Mouse (Mus musculus): ENCODE data around the gene Tnip3.

Gene Tnip3

DNA sequence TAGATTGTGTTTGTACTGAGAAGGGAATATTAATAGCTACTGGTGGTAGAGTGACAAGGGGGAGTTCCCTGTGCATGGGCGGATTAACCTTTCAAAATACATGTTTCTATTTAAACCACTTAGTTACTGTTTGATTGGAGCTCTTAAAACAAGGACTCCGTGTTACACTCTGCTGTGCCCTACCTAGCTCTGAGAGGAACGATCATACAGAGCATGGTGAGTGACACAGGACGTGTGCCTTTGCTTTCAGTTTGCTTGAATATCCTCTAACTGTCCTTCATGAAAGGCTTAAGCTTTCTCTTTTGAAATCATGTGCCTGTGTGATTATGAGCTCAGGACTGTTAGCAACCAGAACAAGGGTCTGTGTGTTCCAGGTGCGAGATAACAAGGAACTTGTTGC lies at the start of gene Tnip3:
TSS of gene Tnip3 (plus strand) at position 122 of the 400 bp plus-strand sequence.
- DNase-seq (ENCODE audit: low spot score in 2 of 2) = no peak

DNA sequence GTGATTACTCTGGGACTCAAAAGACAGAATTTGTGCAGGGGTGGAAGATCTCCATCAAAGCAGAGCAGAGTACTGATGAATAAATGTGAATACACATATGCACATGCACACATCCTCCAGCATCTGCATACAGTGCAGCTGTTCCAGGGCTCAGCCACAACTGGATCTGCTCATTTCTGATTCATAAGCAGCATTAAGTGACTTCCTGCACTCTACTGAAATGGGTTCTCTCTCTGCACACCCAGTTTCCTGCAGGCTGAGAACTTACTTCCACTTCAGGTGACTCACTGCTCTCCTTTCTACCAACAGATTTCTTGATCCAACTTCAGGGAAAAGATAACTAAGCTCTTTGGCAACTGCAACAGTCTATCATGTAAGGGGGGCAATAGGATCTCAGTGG lies 26.3 kb upstream of the Tnip3 start:
- no peak for DNase-seq (ENCODE audit: low spot score in 2 of 2)

DNA sequence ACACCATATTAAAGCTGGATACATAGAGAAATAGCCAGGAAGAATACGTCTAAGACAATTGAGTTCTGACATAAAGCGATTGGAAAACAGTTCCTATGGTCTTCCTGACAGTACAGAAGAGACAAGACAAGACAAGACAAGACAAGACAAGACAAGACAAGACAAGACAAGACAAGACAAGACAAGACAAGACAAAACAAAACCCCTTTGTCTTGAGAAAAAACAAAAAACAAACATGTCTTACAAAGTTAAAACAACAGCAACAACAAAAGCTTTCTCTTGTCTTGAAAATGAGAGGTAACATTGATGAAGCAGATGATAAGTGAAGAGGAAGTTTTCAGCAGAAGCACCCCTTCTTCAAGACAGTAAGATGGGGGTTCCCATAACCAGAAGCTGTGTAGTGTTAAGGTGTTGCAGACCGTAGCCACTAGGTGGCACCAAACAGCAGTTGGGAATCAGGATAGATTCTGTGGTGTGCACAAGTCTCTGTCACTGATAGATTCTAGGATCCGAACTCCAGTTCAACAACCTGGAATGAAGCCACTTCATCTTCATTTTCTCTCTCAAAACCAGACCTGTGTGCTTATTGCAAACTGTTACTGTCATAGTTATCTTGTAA lies 15.0 kb upstream of the Tnip3 start:
- DNase-seq (ENCODE audit: low spot score in 2 of 2) = peak; percentile 24 to 70

DNA sequence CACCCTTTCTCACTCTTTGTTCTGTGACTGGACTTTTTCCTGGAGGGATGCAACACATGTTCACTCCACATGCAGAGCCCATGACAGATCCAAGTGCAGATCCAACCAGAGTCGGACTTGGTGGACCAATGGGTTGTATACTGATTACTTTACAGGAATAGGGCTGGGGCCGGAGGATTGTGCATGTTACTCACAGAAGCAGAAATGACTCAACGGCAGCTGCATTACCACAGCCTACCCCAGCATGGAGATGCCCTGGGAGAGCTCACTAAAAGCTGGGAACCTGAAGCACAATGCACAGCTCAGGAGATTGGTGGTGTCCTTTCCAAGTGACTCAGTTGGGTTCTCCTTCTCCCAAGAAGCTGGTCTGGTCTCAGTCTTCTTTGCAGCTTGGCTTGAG lies 11.3 kb upstream of the Tnip3 start:
- no peak for DNase-seq (ENCODE audit: low spot score in 2 of 2)

- no peak for DNase-seq (ENCODE audit: low spot score in 2 of 2)
Observed at GRCm38 (mm10) chr6:65516759-65517158, 8.4 kb upstream of the Tnip3 start.

DNA sequence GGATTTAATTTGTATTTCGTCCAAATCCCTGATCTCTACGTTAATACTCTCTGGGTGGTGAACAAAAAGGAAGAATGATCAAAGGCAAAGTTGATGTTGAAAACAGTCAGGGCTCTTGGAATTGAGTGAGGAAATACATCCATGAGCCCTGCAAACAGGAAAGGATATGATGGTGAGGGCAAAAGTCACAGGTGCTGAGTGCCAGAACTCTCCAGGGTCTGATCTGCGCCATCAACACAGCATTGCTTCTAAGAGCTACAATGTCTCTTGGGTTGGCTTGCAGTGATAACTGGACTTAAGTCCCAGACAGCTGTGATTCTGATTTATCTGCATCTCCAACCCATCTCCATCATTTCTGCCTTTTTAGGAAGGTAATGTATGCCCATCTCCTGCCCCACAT lies 4.3 kb upstream of the Tnip3 start:
- DNase-seq (ENCODE audit: low spot score in 2 of 2) = no peak

- no peak for DNase-seq (ENCODE audit: low spot score in 2 of 2)
Observed at GRCm38 (mm10) chr6:65527892-65528291, 2.8 kb downstream of the Tnip3 start.

DNA sequence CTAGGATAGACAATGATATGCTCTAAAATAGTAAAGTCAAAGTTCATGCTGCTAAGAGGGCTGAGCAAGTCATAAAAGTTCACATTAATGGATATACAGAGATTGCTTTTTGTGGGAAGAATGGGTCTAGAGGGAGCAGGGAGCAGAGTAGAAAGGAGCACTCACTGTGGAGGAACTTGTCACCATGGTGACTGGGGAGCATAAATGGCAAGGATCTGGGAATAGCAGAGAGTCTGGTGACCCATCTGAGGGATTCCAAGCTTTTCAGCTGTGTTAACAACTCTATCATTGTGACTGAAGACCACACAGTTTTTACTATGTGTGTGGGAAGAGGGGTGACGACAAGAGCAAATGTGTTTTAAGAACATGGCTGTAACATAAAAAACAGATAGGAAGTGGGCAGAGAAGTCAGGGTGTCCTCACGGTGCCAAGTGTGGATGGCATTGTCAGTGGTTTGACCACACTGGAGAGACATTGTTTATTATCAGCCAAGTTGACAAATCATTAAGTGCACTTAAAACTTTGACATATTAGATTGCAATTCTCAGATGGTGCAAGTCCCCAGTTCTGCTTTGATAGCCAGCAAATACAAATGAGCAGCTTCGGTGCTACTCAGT lies 6.2 kb downstream of the Tnip3 start:
- DNase-seq (ENCODE audit: low spot score in 2 of 2) = no peak

DNA sequence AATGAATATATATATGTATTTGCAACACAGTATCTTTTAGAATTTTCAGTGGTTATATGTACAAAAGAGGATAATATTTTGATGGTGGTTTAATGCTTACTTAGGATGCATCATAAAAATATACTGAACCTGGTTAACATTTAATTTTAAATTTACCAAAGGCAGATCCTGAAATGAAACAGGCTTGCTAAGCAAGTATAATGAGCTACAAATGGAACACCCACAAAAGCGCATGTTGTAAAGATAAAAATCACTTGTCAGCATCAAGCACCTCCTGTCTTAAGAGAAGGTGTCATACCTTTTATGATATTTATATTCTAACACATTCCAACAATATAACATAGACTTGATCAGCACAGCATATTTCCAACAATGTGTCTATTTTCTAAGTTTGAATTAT lies 8.6 kb downstream of the Tnip3 start:
- no peak for DNase-seq (ENCODE audit: low spot score in 2 of 2)

DNA sequence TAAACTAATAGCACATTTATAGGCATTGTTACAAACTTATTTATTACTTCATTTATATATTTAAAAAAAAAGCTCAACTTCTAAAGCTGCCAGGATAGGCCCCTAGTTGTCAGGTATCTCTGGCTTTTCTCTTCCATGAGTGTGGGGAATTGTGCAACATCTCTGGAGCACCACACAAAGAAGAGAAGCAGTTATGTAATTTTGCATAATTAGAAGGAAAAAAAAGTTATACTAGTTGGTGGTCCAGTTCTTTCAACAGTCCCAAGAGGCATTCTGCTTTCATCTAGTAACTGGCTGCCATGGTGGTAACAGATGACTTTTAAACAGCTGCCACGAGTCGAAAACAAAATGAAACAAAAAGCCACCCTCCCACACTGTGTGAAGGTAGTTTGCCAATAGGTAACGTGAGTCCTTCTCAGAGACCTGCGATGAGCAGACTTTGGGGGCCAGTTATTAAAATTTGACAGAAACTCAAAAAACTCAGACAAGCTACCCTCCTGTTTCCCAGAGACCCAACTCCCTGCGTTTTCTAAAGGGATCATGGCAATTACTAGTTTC lies 12.3 kb downstream of the Tnip3 start:
- no peak for DNase-seq (ENCODE audit: low spot score in 2 of 2)

- no peak for DNase-seq (ENCODE audit: low spot score in 2 of 2)
Observed at GRCm38 (mm10) chr6:65538022-65538652, 13.0 kb downstream of the Tnip3 start.

- no peak for DNase-seq (ENCODE audit: low spot score in 2 of 2)
Observed at GRCm38 (mm10) chr6:65538921-65539320, 13.8 kb downstream of the Tnip3 start.

DNA sequence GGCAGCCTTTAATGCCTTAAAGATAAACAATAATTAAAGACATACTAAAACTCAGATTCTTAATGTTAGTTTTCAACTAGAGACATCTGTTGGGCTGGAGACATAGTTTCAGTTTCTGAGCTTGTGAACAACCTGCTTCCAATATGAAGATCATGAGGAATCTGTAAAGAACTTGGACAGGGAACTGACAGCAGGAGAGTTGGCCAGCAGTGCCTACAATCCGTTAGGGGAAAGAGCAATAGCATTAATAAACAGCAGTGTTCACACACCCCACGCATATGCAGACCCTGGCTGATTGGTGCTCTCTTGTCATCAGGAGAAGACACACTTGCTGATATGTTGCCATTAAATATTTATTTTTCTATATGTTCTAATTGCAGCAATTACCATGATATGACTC lies 15.0 kb downstream of the Tnip3 start:
- DNase-seq (ENCODE audit: low spot score in 2 of 2) = no peak

GRCm38 (mm10) chr6:65541094-65541493 lies 16.0 kb downstream of the Tnip3 start:
- DNase-seq (ENCODE audit: low spot score in 2 of 2) = no peak

- no peak for DNase-seq (ENCODE audit: low spot score in 2 of 2)
Observed at GRCm38 (mm10) chr6:65542391-65542790, 17.3 kb downstream of the Tnip3 start.

DNA sequence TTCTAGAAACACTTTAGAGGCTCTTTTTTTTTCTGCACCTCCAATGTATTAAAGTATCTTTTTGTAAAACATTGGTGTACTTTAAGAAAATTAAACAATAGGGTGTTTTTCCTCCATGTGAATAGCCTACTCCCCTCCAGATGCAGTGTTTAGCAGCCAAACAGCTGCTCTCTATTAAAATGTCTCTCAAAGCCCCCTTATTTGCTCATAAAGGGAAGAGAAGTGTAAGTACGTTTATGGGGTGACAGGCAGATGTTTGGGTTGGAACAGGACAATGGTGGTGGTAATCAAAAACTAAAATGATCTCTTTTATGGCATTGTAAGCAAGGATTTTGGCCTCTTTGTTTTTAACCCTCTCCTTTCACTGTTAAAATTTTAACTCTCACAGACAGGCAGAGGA lies 17.8 kb downstream of the Tnip3 start:
- DNase-seq (ENCODE audit: low spot score in 2 of 2) = no peak

- peak; percentile 12 to 17 for DNase-seq (ENCODE audit: low spot score in 2 of 2)
Observed at GRCm38 (mm10) chr6:65563887-65564656, 39.0 kb downstream of the Tnip3 start.

GRCm38 (mm10) chr6:65564657-65565039 lies 39.5 kb downstream of the Tnip3 start:
- no peak for DNase-seq (ENCODE audit: low spot score in 2 of 2)

DNA sequence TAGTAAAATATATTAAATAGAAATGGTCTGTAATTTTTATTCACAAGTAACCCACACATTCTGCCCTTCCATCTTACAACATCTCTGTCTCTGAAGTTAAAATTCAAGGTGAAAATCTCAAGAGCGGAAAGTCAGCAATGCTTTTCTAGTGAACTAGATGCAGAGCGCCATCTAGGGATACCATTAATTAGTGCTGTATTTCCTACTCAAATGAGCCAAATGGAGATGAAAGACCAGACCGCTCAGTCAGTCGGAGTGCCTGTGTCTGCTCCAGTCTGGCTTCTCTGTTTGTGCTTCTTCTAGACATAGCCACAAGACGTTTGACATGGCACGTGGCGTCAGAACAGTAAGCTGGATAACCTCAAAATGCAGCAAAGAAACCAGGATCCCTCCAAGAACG lies 44.6 kb downstream of the Tnip3 start:
- peak in 1 of 2 experiments; percentile 12 for DNase-seq (ENCODE audit: low spot score in 2 of 2)

DNA sequence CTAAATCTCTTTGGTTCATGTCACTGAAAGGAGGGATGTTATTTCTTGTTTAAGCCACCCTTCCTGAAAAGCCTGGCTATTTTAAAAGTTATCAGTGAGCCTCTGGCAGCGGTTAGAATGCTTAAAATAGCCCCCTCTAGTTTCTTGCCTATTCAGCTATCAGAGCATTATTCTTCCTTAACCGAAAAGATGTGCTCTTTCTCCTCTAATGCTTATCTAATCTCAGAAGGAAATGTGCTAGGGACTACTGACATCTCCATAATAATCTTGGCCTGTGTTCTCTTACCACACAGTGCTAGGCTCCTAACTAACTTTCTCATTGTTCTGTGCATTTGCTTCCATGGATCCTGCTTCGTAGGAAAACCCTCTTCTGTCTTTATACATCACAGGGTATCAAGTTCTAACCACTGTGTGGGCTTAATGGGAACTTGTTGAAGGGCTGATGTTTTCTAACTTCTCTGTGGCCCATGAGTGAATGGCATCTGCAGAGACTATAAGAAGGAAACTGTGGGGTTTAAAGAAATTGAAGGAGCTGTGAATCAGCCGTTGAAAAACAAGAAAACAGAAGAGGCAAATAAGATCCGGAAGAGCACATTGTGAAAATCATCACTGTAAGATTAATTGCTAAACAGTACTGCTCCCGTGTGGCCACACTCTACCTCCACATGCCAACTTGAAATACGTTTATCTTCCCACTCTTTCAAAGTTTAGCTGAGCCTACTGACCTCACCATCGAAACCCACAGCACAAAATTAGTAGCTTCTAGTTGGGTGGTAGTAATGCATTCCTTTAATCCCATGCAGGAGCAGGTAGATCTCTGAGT lies 53.2 kb downstream of the Tnip3 start:
- no peak for DNase-seq (ENCODE audit: low spot score in 2 of 2)

- DNase-seq (ENCODE audit: low spot score in 2 of 2) = no peak
Observed at GRCm38 (mm10) chr6:65583029-65583428, 57.9 kb downstream of the Tnip3 start.
